Mouse (Mus musculus): ENCODE measurements around the gene Zfp981.
"Not testable (repeated sequence)": the region's sequence is repeated elsewhere in the genome, so short reads cannot be mapped to it uniquely, and the experiment has no call there.

Gene Zfp981

DNA sequence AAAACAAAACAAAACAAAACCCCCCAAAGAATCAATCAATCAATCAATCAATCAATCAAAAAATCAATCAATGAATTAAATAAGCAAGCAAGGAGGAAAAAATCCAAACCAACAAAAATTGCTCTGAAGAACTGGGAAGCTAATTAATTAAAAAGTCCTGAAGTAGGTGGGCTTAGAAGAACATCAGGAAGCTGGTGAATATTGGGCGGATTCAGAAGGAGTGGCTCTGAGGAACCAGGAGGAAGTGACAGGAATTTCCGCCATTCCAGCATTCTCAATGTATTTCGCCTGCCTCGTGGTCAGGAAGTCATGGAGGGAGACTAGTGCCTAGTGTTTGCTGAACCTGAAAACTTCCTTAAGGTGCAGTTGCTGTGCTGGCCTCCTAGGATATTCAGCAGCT is at the start of gene Zfp981:
Gene Zfp981 (plus strand): TSS at position 301 of the 400 bp plus-strand sequence.
- DNase-seq (ENCODE audit: low spot score) = not testable (repeated sequence)

DNA sequence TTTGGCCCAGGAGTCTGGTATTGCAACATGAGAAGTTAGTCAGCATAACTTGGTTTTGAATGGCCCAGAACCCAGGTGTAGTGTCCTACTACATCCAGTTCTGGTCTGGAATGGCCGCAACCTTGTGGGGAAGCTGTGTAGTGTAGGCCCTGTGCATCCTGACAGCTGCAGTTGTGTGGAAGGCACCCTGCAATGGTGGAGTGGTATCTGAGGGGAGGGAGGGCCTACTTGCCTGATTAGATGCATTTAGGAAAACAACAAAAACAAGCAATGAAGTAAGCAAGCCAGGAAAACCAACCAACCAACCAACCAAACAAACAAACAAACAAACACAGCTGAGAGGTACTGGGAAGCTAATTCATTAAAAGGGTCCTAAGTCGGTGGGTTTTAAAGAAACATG is 49.3 kb upstream of the Zfp981 start:
- DNase-seq (ENCODE audit: low spot score) = not testable (repeated sequence)

DNA sequence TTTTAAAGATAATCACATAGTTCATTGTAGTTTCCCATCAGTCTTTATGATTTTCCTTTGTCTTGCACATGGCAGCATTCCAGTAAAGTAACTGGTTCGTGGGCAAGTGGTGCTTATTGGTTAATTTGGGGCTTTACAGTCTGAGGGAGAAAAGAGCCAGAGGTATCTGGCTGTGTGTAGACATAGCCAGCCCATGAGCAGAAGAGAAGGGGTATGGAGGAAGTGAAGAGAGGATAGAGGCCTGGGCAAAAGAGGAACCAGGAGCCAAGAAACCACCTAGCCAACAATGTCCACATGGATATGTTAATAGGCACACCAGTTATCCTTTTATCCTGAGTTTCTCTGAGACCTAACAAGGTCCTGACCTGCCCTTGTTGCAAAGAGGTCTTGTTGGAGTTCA is 47.7 kb upstream of the Zfp981 start:
- not testable (repeated sequence) for DNase-seq (ENCODE audit: low spot score)

DNA sequence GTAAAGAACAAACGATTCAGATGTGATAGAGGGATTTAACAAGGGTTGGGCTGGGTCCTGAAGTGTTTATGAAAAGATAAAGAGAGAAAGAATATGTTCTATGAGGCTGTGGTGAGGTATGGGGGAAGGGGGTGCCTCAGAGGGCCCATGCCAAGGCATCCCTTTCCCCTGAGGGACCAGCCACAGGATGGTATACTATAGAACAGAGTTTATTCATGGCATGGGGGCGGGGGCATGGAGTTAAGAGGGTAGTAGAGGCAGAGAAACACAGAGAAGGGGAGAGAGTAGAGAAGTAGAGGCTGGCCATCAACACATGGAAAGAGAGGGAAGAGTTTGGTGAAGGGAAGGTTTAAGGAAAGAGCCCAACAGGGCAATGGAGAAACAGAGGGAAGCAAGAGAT is 46.9 kb upstream of the Zfp981 start:
- no peak for DNase-seq (ENCODE audit: low spot score)

DNA sequence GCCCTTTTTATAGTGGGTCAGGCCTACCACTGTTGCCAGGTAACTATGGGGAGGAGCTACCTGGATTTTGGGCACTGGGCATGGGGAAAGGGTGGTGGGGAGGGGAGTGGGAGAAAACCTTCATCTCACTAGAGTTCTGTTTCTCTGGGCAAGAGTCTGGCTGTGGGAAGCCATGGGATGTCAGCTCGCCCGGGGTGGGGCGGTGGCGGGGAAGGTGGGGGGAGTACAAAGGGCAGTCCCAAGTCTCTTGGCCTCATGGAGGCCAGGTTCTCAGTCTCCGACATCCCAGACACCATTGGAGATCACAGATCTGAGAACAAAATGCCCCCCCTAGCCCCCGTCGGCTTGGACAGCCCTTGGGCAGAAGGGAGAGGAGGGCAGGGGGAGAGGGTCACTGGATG is 46.5 kb upstream of the Zfp981 start:
- DNase-seq (ENCODE audit: low spot score) = no peak

DNA sequence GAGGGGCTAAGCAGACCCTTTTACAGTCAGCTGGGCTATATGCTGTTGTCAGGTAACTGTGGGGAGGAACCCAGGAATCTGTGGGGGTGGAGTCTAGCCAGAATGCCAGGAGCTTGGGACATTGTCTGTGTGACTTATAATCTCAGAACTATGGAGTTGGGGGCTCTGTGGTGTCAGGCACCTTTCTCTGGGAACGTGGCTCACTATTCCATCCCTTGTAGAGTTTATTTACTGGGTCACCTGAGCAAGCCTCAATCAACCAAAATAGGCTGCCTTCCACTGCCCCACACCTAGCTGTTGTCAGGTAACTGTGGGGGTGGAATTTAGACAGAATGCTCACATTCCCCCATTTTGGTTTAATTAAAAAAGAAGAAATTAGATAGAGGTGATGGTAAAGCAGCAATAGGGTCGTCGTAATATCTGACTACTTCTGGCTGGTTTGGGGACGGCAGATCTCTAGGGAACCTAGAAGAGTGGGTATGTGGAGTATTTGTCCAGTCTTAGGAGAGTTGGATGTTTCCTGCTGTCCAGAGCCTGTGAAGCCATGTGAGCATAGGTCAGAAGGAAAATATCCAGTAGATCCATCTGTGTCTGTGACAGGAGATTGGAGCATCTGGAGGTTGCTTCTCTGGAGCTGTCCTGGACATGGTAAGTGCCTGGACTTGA is 45.6 kb upstream of the Zfp981 start:
- DNase-seq (ENCODE audit: low spot score) = no peak

DNA sequence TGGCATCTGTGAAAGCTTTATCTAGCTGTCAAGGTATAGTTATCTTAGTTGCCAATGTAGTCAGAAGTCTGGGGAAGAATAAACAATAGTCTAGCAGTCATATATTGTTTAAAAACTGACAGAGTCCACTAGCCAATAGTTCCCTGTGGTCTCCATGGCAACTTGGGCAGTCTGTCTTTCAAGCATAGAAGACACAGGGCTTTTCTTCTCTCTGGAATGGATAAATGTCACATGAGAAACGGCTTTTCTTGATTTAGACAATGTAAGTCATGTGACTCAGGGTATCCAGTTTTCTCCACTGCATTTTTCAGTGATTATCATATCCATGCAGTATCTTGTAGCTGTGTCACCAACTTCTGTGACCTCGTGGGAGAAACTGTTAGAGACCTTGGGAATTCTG is 44.7 kb upstream of the Zfp981 start:
- DNase-seq (ENCODE audit: low spot score) = no peak

DNA sequence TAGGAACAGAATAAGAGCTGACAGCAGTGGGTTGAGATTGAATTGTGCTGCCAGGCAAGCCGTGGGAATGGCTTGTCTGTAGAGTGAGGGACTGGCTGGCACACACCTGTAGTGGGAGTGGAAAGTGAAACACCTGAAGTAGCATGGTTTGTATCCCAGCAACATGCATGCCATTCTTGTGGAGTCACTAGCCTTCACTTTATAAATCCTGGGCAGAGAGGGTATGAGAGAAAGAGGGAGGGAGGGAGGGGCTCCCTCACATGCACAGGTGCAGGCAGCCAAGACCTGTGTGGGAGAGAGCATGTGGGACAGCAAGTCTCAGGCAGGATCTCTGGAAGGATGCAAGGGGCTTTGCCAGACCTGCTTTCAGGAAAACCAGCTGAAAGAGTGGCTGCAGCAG is 44.1 kb upstream of the Zfp981 start:
- no peak for DNase-seq (ENCODE audit: low spot score)

DNA sequence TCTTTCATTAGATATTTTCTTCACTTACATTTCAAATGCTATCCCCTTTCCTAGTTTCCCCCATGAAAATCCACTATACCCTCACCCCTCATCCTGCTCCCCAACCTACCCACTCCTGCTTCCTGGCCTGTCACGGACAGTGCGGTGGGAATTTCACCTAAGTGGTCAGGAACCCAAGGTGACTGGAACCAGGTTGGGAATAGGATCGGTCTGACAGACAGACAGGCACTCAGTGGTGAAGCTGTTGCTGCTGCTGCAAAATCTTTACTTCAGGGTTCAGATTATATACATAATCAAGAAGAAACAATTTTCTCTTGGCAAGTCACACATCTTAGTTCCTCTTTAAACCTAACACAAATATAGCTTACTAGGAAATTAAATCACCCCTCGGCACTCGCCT is 42.0 kb upstream of the Zfp981 start:
- DNase-seq (ENCODE audit: low spot score) = not testable (repeated sequence)

DNA sequence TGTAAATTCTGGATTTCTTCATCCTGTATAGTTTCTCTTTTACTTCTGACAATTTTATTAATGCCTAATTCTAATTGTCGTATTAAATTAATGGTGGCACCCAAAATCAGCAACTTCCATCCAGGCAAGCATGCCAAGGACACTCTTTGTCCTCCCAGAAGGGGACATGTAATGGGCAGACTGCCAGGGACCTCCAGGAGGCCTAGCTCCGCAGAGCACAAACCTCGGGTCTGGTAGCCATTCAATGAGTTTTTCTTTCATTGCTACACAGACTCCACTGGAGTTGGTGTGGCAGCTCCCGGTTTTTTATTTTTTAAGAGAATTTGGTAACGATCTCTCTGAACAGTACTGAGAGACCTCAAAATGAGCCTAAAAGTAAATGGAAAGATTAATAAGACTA is 41.1 kb upstream of the Zfp981 start:
- not testable (repeated sequence) for DNase-seq (ENCODE audit: low spot score)

DNA sequence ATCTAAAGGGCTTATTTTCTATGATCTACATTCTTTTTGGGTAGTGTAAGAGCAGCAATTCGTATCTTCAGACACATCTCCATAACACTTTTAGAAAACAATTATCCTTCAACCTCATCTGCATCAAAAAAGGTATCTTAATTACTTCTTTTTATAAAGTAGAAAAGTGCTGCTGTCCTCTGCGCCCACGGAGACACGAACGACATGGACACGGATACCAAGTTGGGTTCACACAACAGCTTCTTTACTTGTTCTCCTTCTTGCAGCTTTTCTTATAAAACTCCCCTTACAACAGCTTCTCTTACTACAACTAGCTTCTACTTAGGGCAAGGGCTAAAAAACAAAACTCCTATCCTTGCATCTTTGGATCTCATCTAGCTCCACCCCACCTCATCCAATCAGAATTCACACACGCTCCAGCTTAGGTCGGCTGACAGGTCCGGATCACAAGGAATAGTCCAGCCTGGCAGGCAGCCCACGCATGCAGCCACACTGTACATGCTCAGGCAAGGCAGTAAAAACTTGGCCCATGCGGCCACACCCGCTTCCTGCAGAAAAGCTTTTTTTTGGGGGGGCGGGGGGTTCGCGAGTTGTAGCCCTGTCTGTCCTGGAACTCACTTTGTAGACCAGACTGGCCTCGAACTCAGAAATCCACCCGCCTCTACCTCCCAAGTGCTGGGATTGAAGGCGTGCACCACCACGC is 38.0 kb upstream of the Zfp981 start:
- DNase-seq (ENCODE audit: low spot score) = not testable (repeated sequence)

DNA sequence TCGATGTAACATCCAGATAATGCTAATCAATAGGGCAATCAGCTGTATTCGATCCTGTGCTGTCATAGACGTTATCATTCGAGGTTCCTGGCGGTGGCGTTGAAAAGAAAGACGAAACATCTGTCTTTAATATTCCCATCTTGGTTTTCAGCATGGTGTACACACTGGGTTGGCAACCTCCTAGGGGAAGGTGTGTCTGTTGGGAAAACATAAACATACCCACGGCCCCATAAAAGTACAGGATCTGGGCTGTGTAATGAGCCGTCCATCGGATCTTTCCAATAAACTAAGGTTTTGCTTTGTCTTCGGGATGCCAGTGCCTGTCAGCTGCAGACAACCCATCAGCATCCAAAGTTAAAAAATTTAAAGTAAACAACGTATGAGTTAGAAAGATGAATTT is 31.8 kb upstream of the Zfp981 start:
- not testable (repeated sequence) for DNase-seq (ENCODE audit: low spot score)

DNA sequence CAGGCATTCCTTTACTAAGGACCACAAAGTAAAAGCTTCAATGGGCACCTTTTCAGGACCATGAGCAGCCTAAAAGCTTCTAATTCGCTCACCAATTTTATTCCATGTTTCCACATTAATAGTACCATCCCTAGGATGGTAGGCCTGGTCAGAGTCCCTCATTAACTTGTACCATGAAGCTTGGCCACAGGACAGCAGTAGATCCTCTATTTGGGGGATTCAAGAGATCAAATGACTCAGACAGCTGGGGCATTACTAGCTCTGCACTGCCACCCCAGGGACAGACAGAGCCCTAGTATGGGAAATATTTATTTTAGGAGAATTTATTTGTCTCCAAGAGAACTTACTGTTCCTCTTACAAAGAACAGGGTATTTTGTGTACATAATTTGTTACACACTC is 27.6 kb upstream of the Zfp981 start:
- DNase-seq (ENCODE audit: low spot score) = not testable (repeated sequence)

DNA sequence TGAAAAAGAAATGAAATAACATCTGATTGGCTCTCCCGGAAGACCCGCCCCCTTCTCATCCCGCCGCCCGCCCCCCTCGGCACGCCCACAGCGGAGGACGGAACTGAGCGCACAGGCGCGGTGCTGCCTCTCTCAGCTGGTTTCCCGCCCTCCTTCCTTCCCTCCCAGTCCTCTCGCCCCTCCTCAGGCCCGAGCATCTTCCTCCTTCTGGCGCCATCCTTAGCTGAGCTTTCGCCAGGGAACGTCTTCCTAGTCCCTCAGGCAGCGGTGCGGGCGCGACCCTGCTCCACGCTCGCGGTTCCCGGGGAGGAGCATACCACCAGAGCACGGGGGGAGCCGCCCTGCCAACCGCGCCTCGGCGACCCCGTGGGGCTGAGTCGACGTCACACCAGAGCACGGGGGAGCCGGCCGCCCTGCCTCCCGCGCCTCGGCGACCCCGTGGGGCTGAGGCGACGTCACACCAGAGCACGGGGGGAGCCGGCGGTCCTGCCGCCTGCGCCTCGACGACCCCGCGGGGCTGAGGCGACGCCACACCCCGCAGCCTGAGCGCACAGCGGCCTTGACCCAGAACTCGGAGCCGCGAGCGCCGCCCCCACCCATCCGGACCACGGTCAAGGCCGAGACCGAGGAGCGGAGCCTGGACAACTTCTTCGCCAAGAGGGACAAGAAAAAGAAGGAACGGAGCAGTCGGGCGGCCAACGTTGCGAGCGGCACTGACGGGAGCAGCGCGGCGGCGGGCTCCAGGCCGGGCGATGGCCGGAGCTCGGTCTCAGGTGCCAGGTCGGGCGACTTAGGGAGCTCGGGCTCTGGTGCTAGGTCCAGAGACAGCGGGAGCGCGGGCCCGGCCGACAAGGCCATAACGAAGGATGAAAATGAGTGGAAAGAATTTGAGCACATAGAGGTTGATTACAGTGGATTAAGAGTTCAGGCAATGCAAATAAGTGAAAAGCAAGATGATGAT is 26.8 kb upstream of the Zfp981 start:
- not testable (repeated sequence) for DNase-seq (ENCODE audit: low spot score)

DNA sequence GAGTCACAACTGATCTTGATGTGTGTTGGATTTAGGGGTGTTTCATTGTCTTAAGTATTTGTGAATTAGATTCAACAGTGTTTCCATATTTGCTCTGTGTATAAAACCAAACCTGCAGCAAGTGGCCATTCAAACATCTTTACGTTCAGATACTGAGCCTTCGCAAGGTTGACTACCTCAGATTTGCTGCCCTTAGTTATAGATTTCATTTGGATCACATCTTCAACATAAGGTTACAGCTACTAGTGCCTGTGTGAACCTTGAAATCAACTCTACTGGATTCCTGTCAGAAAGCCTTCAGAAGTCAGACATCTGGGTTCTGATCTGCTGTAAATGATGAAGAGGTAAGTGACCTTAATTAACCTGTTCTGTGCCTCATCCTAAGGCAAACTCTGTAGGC is 25.6 kb upstream of the Zfp981 start:
- not testable (repeated sequence) for DNase-seq (ENCODE audit: low spot score)

DNA sequence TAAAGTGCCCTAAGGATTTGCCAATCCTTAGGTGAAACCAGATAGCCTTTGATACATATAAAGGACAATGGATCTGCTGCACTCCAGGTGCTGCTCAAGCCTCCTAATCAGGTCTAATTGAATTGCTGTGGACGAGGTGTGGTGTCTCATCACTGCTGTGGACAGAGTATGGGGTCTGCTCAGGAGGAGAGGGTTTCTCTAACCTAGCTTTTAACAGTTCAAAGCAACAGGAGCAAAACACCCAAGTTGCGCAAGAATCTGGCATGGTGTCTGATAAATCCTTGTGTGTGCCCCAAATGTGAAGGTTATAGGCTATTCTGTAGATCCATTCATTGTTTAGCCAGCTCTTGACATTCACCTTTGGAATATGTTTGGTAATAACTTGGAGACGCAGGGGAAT is 24.9 kb upstream of the Zfp981 start:
- DNase-seq (ENCODE audit: low spot score) = not testable (repeated sequence)

DNA sequence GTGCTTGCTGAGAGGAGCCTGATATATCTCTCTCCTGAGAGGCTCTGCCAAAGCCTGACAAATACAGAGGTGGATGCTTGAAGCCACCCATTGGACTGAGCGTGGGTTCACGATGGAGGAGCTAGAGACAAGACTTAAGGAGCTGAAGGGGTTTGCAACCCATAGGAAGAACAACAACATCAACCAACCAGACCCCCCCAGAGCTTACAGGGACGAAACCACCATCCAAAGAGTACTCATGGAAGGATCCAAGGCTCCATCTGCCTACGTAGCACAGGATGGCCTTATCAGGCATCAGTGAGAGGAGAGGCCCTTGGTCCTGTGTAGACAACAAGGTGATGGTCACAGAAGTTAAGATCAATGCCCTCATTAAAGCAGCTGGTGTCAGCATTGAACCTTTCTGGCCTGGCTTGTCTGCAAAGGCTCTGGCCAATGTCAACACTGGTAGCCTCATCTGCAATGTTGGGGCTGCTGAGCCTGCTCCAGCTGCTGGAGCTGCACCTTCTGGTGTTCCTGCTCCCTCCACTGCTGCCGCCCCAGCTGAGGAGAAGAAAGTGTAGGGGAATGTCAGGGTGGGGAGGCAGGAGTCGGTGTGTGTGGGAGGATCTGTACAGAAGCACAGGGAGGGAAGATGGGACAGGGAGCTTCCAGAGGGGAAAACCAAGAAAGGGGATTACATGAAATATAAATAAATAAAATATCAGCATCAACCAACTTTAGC is 21.3 kb upstream of the Zfp981 start:
- DNase-seq (ENCODE audit: low spot score) = not testable (repeated sequence)

DNA sequence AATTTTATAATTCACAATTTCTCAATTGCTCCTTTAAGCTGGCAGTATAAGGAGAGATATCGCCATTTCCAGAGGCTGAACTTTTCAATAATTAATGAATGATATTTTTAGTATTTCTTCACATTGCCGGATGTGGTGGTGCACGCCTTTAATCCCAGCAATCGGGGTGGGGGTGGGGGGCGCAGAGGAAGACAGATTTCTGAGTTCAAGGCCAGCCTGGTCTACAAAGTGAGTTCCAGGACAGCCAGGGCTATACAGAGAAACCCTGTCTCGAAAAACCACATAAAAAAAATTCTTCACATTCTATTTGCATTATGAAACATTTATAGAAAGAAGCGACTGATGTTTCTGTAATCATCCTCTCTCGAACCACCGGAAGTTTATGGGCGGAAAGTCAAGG is 19.3 kb upstream of the Zfp981 start:
- DNase-seq (ENCODE audit: low spot score) = not testable (repeated sequence)

DNA sequence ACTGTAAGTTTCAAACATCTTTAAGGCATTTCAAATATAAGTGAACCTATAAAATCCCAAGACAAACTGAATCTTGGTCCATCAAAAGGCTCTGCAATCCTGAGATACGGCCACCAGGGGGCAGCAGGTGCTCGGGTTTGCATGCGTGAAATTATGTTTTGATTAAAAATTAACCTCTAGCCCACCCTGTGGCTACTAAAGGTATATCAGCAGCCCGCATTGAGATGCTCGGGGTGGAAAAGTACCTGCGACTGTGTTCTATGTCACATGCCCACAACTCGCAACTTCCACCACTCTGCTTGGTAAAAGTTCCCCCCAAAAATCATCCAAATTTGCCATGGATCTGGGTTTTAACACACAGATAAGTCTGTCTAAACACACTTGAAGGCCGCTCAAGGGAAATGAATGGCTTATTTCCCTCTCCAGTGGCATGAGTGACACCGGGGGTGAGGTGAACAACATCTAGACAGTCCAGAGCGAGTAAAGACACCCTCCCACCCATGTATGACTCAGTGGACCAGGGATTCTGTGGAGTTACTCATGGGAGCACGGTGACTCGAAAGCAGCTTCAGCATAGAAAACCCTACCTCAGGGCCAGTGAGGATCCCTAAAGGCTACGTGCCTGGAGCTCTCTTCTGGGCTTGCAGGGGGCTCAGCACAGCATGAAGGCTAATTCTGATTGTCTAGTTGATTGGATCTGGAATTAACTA is 18.1 kb upstream of the Zfp981 start:
- DNase-seq (ENCODE audit: low spot score) = not testable (repeated sequence)

DNA sequence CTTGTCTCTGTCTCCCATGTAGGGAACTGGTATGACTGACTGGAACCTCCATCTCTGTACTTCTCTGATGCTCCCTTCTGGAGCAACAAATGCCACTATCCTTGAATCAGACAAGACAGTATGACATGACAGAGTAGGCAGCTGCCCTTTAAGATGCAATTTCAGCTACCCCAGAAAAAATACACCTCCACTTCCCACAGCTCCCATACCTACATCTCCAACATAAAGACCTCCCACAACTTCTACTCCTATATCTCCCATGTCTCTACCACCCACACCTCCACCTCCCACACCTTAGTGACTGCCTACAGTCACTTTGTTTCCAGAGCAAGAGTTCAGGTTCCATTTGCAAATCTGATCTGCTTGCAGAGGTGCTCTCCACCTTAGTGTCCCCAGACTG is 17.2 kb upstream of the Zfp981 start:
- DNase-seq (ENCODE audit: low spot score) = not testable (repeated sequence)

All from yolk sac, embryonic 10.5 days (tissue).